Mouse (Mus musculus) limb, embryonic 15.5 days (tissue): ENCODE results near the gene Rnf126. TPM values are rescaled to one million over a fixed set of nuclear protein-coding genes. Genes with fewer than 3 reads are reported as not detected.

Experiments
- ATAC-seq: fragments of 200-750 bp; cut with Nextera tagmentation; 2 replicates; pipeline ENCODE4 v1.8.0; 2017; ENCODE audit warnings: low read depth, moderate TSS enrichment; ENCODE audit not compliant: insufficient number of reproducible peaks, low FRiP score, low TSS enrichment
- H3K27ac ChIP-seq: fragments of 300-500 bp; sonication (generic); 2 replicates; pipeline ENCODE4 v1.5.1; 2015; ENCODE audit warnings: moderate library complexity, mild to moderate bottlenecking, inconsistent platforms
- H3K27me3 ChIP-seq: fragments of 300-500 bp; sonication (generic); 2 replicates; pipeline ENCODE4 v1.6.1; 2015; ENCODE audit warnings: inconsistent platforms
- H3K36me3 ChIP-seq: fragments of 300-500 bp; sonication (generic); 2 replicates; pipeline ENCODE4 v1.6.1; 2015; ENCODE audit warnings: inconsistent platforms
- H3K4me1 ChIP-seq: fragments of 300-500 bp; sonication (generic); 2 replicates; pipeline ENCODE4 v1.6.1; 2015; ENCODE audit warnings: inconsistent platforms
- H3K4me2 ChIP-seq: fragments of 300-500 bp; sonication (generic); 2 replicates; pipeline ENCODE4 v1.6.1; 2015; ENCODE audit warnings: mild to moderate bottlenecking, inconsistent platforms
- H3K4me3 ChIP-seq: fragments of 300-500 bp; sonication (generic); 2 replicates; pipeline ENCODE4 v1.5.1; 2015; ENCODE audit warnings: mild to moderate bottlenecking, inconsistent platforms
- H3K9ac ChIP-seq: fragments of 300-500 bp; sonication (generic); 2 replicates; pipeline ENCODE4 v1.6.1; 2015; ENCODE audit warnings: inconsistent platforms
- H3K9me3 ChIP-seq: fragments of 300-500 bp; sonication (generic); 2 replicates; pipeline ENCODE4 v1.6.1; 2016; ENCODE audit warnings: inconsistent platforms
- WGBS: fragments of 180-500 bp; shearing (Covaris S2); methylation state at CpG from one replicate; pipeline ENCODE4 v1.1.7; 2015; 5-methylcytosine and 5-hydroxymethylcytosine counted together
- polyA plus RNA-seq: library from polyadenylated mRNA; unstranded; fragments of >200 nt; fragmentation: Nextera tagmentation; extraction: Ambion mirVana; gene quantifications from 2 replicates; pipeline ENCODE4 v1.2.1, GENCODE M21; 2015

Rnf126 gene
- polyA plus RNA-seq, 1 experiment from 2014 or later = 93.2 TPM

DNA sequence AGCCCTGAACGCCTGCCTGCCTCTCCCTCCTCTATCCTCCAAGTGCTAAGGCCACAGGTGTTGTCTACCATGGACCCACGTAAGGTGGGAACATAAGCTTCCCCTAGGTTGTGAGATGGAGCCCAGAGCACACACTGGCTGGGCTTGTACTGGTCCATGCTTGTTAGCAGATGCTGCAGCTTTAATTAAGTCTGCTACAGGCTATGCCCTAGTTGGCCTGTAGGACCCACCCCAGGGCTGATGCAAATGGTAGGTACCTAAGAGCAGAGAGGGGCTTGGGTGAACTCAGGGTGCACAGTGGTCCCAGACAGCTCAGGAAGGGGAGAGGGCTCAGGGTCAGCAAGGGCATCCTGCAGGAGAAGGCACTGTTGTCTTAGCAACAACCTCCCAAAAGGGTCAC is 22.8 kb upstream of the Rnf126 start:
- 66% methylated on average over 2 of the region's 2 CpGs for WGBS
- Histone ChIP-seq H3K4me3 (no peak overlapping the region), H3K27me3 (peaks cover 3% of the 10 kb centered on the region), H3K9me3 (no peaks in the 10 kb centered on the region), H3K4me1 (peaks cover 14% of the 10 kb centered on the region), H3K36me3 (no peaks in the 10 kb centered on the region), H3K27ac (no peak overlapping the region), H3K9ac (no peak overlapping the region), H3K4me2 (no peak overlapping the region)
- no peak for ATAC-seq

DNA sequence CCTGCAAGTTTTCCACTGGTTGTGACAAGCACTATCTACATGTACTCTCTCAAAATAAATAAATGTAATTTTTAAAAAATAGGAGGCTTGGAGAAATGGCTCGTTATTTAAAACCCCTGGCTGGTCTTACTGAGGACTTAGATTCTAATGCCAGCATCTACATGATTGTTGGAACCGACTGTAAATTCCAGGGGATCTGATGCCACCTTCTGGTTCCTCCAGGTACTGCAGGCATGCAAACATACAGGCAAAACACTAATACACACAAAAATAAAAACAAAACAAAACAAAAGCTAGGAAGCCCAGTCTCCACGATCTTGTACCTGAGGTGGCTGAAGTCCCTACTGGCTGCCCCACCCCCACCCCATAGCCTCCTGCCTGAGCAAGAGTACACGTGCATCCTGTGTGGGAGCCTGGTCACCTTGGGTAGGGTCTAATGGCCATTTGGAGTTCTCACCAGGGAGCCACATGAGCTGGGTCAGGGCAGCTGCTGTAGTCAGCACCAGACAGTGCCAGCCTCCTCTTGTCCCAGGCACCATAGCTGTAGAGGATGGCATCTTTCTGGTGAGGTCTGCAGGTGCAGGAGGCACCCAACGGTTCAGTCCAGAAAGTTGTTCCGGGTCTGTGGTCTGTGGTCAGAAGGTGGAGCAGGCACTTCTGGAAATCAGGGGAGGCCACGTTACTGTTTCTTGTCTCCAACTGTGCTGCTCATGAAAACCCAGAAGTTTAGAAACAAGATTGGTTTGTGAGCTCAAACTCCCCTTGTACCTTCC is 21.8 kb upstream of the Rnf126 start:
- WGBS = 34% methylated on average over 7 of the region's 7 CpGs
- no peak for ATAC-seq
- no peak overlapping the region for H3K4me3 ChIP-seq
- no peak overlapping the region for H3K9ac ChIP-seq
- no peak overlapping the region for H3K4me2 ChIP-seq
- no peaks in the 10 kb centered on the region for H3K36me3 ChIP-seq
- no peak overlapping the region for H3K27ac ChIP-seq
- H3K9me3 ChIP-seq = no peaks in the 10 kb centered on the region
- H3K4me1 ChIP-seq = peaks cover 4% of the 10 kb centered on the region; the same call in 1 of the 2 replicates
- H3K27me3 ChIP-seq = peaks cover 8% of the 10 kb centered on the region

DNA sequence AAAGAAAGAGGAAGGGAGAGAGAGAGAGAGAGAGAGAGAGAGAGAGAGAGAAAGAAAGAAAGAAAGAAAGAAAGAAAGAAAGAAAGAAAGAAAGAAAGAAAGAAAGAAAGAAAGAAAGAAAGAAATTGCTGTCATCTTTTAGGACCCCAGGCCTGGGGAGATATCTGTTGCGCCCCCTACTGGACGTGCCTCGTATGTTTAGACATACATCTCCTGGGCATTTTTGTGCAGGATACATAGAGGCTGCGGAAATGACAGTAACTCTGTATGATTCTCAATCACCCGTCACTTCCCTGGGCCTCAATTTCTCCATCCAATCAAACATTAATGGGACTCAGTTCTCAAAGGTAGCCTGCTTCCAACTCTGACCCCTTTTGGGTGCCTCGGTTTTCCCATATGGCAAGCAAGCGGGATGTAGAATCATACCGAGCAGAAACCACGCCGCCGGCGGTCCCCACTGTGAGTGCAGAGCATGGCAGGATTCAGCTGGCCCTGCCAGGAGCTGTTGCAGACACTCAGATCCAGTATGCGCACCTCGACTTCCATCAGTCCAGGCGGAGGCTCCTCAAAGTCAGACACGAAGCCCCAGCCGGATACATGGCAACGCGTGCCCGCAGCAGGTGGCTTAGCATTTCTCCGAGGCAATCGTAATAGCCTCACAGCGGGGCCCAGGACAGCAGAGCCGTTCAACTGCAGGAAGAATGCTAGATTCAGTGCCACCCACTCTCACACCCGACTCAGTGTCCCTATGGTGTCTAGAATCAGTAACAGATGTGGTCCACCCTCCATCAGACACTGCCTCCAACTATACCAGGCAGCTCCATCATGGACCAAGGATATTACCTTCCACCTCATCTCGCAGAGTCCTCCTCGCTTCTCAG is 17.4 kb upstream of the Rnf126 start:
- no peaks in the 10 kb centered on the region for H3K9me3 ChIP-seq
- no peak overlapping the region for H3K4me2 ChIP-seq
- 36% methylated on average over 27 of the region's 27 CpGs for WGBS
- H3K9ac ChIP-seq = no peak overlapping the region
- no peak overlapping the region for H3K27ac ChIP-seq
- ATAC-seq = no peak
- H3K4me1 ChIP-seq = peaks cover 23% of the 10 kb centered on the region
- no peak overlapping the region for H3K4me3 ChIP-seq
- no peaks in the 10 kb centered on the region for H3K36me3 ChIP-seq
- peaks cover 29% of the 10 kb centered on the region for H3K27me3 ChIP-seq

DNA sequence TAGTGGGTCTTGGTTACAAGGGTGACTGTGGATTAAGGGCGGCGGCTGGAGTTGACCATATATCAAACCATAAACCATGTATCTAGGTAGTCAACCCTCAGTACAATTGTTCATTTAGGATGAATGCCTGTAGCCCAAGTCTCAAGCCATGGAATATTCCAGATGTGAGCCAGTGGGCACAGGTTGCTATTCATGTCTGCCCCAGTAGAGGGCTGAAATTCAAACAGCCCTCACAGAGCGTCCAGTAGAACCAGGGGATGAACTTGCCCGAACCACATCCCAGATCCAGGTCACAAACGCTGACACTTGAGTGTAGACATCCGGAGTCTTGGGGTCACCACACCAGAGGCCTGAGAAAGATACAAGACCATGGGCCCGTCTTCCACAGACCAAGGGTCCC is 16.3 kb upstream of the Rnf126 start:
- no peak overlapping the region for H3K4me3 ChIP-seq
- H3K27me3 ChIP-seq = peaks cover 34% of the 10 kb centered on the region
- no peak overlapping the region for H3K9ac ChIP-seq
- no peak overlapping the region for H3K4me2 ChIP-seq
- ATAC-seq = no peak
- 60% methylated on average over 7 of the region's 7 CpGs for WGBS
- no peaks in the 10 kb centered on the region for H3K9me3 ChIP-seq
- no peak overlapping the region for H3K27ac ChIP-seq
- no peaks in the 10 kb centered on the region for H3K36me3 ChIP-seq
- H3K4me1 ChIP-seq = peaks cover 31% of the 10 kb centered on the region

DNA sequence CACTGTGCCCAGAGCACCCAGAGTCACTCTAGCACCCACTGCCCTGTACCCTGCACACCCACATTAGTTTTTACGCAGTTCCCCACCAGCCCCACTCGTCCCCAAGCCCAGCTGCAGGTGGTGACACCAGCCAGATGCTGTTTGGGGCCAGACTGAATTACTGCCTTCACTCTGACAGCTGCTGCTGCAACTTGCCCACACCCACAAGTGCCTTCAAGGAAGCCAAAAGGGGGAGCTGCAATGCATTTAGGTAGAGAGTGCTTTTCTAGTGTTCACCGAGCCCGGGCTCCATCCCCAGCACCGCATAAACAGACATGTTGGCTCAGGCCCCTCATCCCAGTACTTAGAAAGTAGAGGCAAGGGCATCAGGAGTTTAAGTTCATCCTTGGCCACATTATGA is 15.2 kb upstream of the Rnf126 start:
- Histone ChIP-seq H3K9me3 (no peaks in the 10 kb centered on the region), H3K27me3 (peaks cover 34% of the 10 kb centered on the region), H3K27ac (no peak overlapping the region), H3K36me3 (no peaks in the 10 kb centered on the region), H3K4me1 (peaks cover 42% of the 10 kb centered on the region), H3K4me3 (0 out of 2 replicates have a peak overlapping the region, but pooled peaks have one; percentile 43), H3K9ac (no peak overlapping the region), H3K4me2 (no peak overlapping the region)
- 45% methylated on average over 5 of the region's 5 CpGs for WGBS
- ATAC-seq = no peak

DNA sequence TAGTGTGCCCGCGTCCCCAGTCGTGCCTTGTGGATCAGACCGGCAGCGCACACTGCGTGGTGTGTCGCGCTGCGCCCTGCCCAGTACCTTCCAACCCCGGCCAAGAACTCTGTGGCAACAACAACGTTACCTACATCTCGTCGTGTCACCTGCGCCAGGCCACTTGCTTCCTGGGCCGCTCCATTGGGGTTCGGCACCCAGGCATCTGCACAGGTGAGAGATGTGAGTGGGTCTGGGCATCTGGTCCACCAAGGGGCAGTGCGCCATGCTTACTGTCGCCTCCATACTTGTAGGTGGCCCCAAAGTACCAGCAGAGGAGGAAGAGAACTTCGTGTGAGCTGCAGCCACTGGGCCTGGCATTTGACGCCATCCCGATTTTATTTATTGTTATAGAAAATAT is 14.4 kb upstream of the Rnf126 start:
- Histone ChIP-seq H3K9me3 (no peaks in the 10 kb centered on the region), H3K4me1 (peaks cover 47% of the 10 kb centered on the region), H3K4me2 (peak overlapping the region; percentile 80), H3K27ac (peak overlapping the region; percentile 43; the same call in 1 of the 2 replicates), H3K9ac (no peak overlapping the region), H3K4me3 (peak overlapping the region; percentile 43), H3K27me3 (peaks cover 34% of the 10 kb centered on the region), H3K36me3 (no peaks in the 10 kb centered on the region)
- 28% methylated on average over 21 of the region's 21 CpGs for WGBS
- ATAC-seq = no peak

DNA sequence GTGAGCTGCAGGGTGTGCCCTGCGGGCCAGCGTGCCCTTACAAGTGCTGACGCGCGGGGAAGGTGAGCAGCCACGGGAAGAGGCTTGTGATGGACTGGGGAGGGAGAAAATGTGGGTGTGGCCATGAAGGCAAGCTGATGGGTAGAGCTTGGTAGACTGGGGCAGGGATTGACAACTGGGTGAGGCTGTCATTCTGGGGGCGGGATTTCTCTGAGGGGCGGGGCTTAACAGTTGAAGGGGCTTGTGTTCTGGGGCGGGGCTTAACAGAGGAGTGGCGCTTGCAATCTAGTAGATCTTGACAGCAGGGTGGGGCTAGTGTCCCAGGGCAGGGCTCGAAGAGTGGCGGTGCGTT is 13.9 kb upstream of the Rnf126 start:
- Histone ChIP-seq H3K27ac (0 out of 2 replicates have a peak overlapping the region, but pooled peaks have one; percentile 43), H3K9me3 (no peaks in the 10 kb centered on the region), H3K4me1 (peaks cover 47% of the 10 kb centered on the region), H3K4me3 (peak overlapping the region; percentile 43), H3K9ac (no peak overlapping the region), H3K4me2 (peak overlapping the region; percentile 80), H3K27me3 (peaks cover 34% of the 10 kb centered on the region), H3K36me3 (no peaks in the 10 kb centered on the region)
- ATAC-seq = no peak
- under 1% methylated on average over 13 of the region's 13 CpGs for WGBS

DNA sequence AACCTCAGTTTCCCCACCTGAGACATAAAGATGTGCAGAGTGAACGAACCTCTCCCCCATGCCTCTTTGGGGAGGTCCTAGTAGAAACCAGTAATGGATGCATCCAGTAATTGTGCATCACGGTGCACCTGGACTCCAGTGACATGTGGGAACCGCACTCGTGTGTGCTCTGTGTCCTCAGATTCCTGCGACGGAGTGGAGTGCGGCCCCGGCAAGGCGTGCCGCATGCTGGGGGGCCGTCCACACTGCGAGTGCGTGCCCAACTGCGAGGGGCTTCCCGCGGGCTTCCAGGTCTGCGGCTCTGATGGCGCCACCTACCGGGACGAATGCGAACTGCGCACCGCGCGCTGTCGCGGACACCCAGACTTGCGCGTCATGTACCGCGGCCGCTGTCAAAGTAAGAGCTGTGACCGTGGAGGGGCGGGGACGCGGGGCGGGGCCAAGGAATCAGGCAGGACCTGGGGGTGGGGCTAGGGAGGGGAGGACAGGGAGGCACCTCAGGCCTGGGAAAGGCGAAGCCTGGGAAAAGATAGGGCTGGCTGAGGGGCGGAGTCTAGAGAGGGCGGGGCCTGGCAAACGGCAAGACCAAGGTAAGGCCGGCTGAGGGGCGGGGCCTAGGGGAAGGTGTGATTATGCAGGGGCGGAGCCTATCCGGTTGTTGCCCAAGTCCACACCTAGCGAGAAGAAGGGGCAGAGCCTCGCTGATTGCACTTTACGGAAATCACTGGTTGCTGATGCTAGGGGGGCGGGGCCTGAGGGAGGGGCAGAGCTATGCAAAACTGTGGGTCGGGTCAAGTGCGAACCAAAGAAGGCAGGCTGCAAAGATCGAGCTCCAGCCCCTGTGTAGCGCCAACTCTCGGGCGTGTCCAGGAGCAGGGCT is 13.3 kb upstream of the Rnf126 start:
- no peaks in the 10 kb centered on the region for H3K36me3 ChIP-seq
- peak overlapping the region; percentile 43 for H3K4me3 ChIP-seq
- peak overlapping the region; percentile 51; the same call in 1 of the 2 replicates for H3K27ac ChIP-seq
- H3K4me1 ChIP-seq = peaks cover 47% of the 10 kb centered on the region
- H3K9ac ChIP-seq = no peak overlapping the region
- H3K4me2 ChIP-seq = peak overlapping the region; percentile 80
- no peaks in the 10 kb centered on the region for H3K9me3 ChIP-seq
- peaks cover 34% of the 10 kb centered on the region for H3K27me3 ChIP-seq
- ATAC-seq = peak; percentile 86
- WGBS = under 1% methylated on average over 54 of the region's 55 CpGs

DNA sequence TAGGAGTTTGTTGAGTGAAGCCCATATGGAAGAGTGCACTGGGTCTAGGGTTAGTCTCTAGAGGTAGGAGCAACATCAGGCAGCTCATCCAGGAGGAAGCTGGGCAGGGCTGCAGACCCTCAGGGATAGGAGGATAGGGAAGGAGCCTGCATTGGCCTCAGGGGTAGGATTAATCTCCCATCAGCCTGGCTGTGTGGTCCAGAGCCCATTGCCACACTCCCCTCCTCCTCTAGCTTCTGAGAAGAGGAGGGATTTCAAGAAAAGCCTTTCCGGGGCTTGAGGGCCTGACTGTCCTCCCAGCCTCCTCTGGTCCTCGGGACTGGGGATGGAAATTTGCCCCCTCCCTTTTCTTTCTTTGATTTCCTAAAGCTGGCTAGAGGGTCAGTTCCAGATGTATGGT is 12.4 kb upstream of the Rnf126 start:
- H3K9ac ChIP-seq = no peak overlapping the region
- H3K36me3 ChIP-seq = no peaks in the 10 kb centered on the region
- H3K4me2 ChIP-seq = no peak overlapping the region
- no peak overlapping the region for H3K27ac ChIP-seq
- H3K27me3 ChIP-seq = peaks cover 27% of the 10 kb centered on the region
- peaks cover 47% of the 10 kb centered on the region for H3K4me1 ChIP-seq
- H3K9me3 ChIP-seq = no peaks in the 10 kb centered on the region
- 6% methylated on average over 2 of the region's 2 CpGs for WGBS
- no peak for ATAC-seq
- no peak overlapping the region for H3K4me3 ChIP-seq

DNA sequence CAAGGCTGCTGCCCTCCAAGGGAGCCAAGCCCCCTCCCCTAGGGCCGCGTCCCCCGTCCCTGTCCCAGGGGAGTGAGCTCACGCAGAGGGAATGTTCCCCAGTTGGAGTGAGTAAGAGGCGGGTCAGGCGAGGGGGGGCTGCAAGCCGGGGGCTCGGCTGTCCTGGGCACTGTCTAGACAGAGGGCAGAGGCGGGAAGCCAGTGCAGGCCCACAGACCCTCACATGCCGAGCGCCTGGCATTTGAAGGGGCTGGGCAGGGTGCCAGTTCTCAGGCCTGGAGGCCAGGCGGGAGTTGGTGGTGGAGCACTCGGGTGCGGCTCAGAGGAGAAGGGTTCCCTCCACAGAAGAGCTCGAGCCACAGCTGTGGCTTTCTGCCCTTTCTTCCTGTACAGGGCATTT is 11.3 kb upstream of the Rnf126 start:
- H3K27me3 ChIP-seq = peaks cover 24% of the 10 kb centered on the region
- no peak overlapping the region for H3K9ac ChIP-seq
- WGBS = 8% methylated on average over 15 of the region's 15 CpGs
- no peaks in the 10 kb centered on the region for H3K9me3 ChIP-seq
- no peaks in the 10 kb centered on the region for H3K36me3 ChIP-seq
- peak overlapping the region; percentile 51 for H3K27ac ChIP-seq
- peaks cover 47% of the 10 kb centered on the region for H3K4me1 ChIP-seq
- H3K4me3 ChIP-seq = peak overlapping the region; percentile 50
- ATAC-seq = no peak
- peak overlapping the region; percentile 82 for H3K4me2 ChIP-seq

DNA sequence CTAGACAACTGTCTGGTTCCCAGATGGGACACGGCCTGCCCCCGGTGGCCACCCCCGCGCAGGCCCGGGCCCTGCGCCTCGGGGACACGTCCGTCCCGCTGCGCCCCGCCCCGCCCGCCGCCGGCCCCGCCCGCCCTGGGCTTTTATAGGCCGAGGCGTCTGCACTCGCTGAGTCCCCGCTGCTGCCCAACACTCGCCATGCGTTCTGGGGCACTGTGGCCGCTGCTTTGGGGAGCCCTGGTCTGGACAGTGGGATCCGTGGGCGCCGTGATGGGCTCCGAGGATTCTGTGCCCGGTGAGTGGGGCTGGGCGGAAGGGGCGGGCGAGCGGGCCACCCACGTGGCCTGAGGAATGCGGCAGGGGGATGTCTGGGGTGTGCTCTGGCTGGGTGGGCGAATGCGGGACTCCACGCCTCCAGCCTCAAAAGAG is 10.4 kb upstream of the Rnf126 start, which contains the start of gene Fstl3:
TSS of gene Fstl3 (plus strand) at position 170 of the 429 bp plus-strand sequence.
- Histone ChIP-seq H3K27ac (peak within 1 kb of the TSS; percentile 54), H3K9me3 (no peaks in the 10 kb centered on the region), H3K4me1 (peaks cover 47% of the 10 kb centered on the region), H3K36me3 (no peaks in the 10 kb centered on the region), H3K9ac (peak within 1 kb of the TSS; percentile 55), H3K4me3 (peak within 1 kb of the TSS; percentile 50), H3K4me2 (peak within 1 kb of the TSS; percentile 82), H3K27me3 (peaks cover 17% of the 10 kb centered on the region)
- WGBS = under 1% methylated on average over 39 of the region's 39 CpGs
- ATAC-seq = no peak
